8 mouse cellular contexts compared by ENCODE assay signal in the genomic region with DNA sequence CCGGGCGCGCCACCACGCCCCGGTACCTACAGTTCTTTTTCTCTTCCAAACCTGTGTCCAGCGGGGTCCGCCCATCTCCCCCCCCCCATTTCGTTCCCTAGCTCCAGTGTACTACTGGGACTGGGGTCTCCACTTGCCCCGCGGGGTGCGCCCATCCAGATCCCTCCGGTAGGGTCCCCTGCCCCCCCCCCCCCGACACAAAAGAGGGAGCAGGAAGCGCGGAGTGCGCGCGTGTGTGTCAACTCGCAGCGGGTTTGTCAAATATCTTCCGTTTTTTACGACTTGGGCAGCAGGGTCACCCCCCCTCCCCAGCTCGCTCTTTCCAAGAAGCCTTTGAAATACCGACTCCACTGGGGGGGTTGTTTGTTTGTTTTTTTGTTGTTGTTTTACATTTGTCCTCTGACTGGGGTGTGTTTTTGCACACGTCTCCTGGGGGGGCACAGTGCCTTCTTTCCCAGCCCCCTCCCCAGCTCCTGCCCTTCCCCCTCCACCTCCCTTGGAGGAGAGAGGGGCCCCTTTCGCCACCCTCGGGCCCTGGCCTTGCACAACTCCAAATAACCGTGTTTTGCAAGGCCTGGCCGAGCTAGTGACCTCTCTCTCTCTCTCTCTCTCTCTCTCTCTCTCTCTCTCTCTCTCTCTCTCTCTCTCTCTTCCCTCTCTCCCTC. TPM values are rescaled to one million over a fixed set of nuclear protein-coding genes. Genes with fewer than 3 reads are reported as not detected.
A peak's percentile ranks its signal among the peaks of the same experiment; 100 is the strongest.
DNase-seq lines count a peak whose midpoint lies in the region; ATAC-seq lines count a peak whose summit lies in the region.

No protein-coding gene starts in this region.

- H3K27me3 ChIP-seq in heart, embryonic 11.5 days (ENCODE audit: control insufficient read depth, insufficient read depth, low read length), result peaks cover 6% of the 10 kb centered on the region
- H3K27me3 ChIP-seq in forebrain, embryonic 16.5 days (replicated peaks; ENCODE audit: control insufficient read depth, insufficient read depth, low read length), result peaks cover 3% of the 10 kb centered on the region
- H3K27me3 ChIP-seq in limb, embryonic 11.5 days (ENCODE audit: control insufficient read depth, insufficient read depth, low read length), result peaks cover 2% of the 10 kb centered on the region; the same call in 1 of the 2 replicates
- peaks cover 16% of the 10 kb centered on the region for H3K27me3 ChIP-seq in midbrain, embryonic 10.5 days (ENCODE audit: low read depth, poor library complexity, severe bottlenecking)

- no peaks in the 10 kb centered on the region for H3K9me3 ChIP-seq in heart, embryonic 11.5 days (replicated peaks; ENCODE audit: control insufficient read depth, low read length)
- no peaks in the 10 kb centered on the region for H3K9me3 ChIP-seq in forebrain, embryonic 16.5 days (ENCODE audit: control insufficient read depth, low read length)
- H3K9me3 ChIP-seq in limb, embryonic 11.5 days (ENCODE audit: control insufficient read depth, low read length), result no peaks in the 10 kb centered on the region
- no peaks in the 10 kb centered on the region for H3K9me3 ChIP-seq in midbrain, embryonic 10.5 days (replicated peaks)

- H3K27ac ChIP-seq in heart, embryonic 11.5 days (ENCODE audit: low read depth, low read length), result peak overlapping the region; percentile 98
- H3K27ac ChIP-seq in forebrain, embryonic 16.5 days (ENCODE audit: low read length), result peak overlapping the region; percentile 81
- H3K27ac ChIP-seq in limb, embryonic 11.5 days (replicated peaks; ENCODE audit: low read depth, low read length), result peak overlapping the region; percentile 91
- peak overlapping the region; percentile 95 for H3K27ac ChIP-seq in midbrain, embryonic 10.5 days (replicated peaks)

- no peak for ATAC-seq in heart, embryonic 11.5 days (replicated peaks; ENCODE audit: insufficient number of reproducible peaks, low FRiP score, low TSS enrichment)
- ATAC-seq in forebrain, embryonic 16.5 days, result peak; percentile 4; the same call in 1 of the 2 replicates
- ATAC-seq in limb, embryonic 11.5 days (ENCODE audit: insufficient number of reproducible peaks, low FRiP score, low TSS enrichment, low read depth), result no peak

- intact Hi-C loops in heart, postnatal 14 days (cut with DNase I), result no loop called here

- H3K4me1 ChIP-seq in heart, embryonic 11.5 days (ENCODE audit: control insufficient read depth, insufficient read depth, low read length), result peaks cover 43% of the 10 kb centered on the region
- peaks cover 22% of the 10 kb centered on the region for H3K4me1 ChIP-seq in forebrain, embryonic 16.5 days (replicated peaks; ENCODE audit: control insufficient read depth, insufficient read depth, low read length)
- peaks cover 41% of the 10 kb centered on the region for H3K4me1 ChIP-seq in limb, embryonic 11.5 days (ENCODE audit: control insufficient read depth, insufficient read depth, low read length)
- H3K4me1 ChIP-seq in midbrain, embryonic 10.5 days, result peaks cover 81% of the 10 kb centered on the region

- H3K4me2 ChIP-seq in heart, embryonic 11.5 days, result peak overlapping the region; percentile 90
- H3K4me2 ChIP-seq in forebrain, embryonic 16.5 days (ENCODE audit: low read length), result peak overlapping the region; percentile 89
- peak overlapping the region; percentile 81 for H3K4me2 ChIP-seq in limb, embryonic 11.5 days (ENCODE audit: low read depth, severe bottlenecking)

- peak overlapping the region; percentile 98 for H3K4me3 ChIP-seq in heart, embryonic 11.5 days (ENCODE audit: low read depth, low read length)
- peak overlapping the region; percentile 97 for H3K4me3 ChIP-seq in forebrain, embryonic 16.5 days (replicated peaks; ENCODE audit: low read length)
- peak overlapping the region; percentile 98 for H3K4me3 ChIP-seq in limb, embryonic 11.5 days (ENCODE audit: low read depth, low read length)
- H3K4me3 ChIP-seq in midbrain, embryonic 10.5 days, result peak overlapping the region; percentile 98

- H3K36me3 ChIP-seq in heart, embryonic 11.5 days (ENCODE audit: control insufficient read depth, insufficient read depth, low read length), result peaks cover 10% of the 10 kb centered on the region; the same call in 1 of the 2 replicates
- H3K36me3 ChIP-seq in forebrain, embryonic 16.5 days (ENCODE audit: control insufficient read depth, insufficient read depth), result no peaks in the 10 kb centered on the region
- peaks cover 7% of the 10 kb centered on the region; the same call in 1 of the 2 replicates for H3K36me3 ChIP-seq in limb, embryonic 11.5 days (ENCODE audit: control insufficient read depth, insufficient read depth, low read length)
- H3K36me3 ChIP-seq in midbrain, embryonic 10.5 days, result peaks cover 31% of the 10 kb centered on the region

- peak overlapping the region; percentile 96 for H3K9ac ChIP-seq in heart, embryonic 11.5 days (ENCODE audit: low read depth, low read length)
- H3K9ac ChIP-seq in forebrain, embryonic 16.5 days (replicated peaks; ENCODE audit: low read depth, low read length), result peak overlapping the region; percentile 85
- H3K9ac ChIP-seq in limb, embryonic 11.5 days (ENCODE audit: low read length), result peak overlapping the region; percentile 95

- WGBS in heart, embryonic 11.5 days (ENCODE audit: insufficient replicate concordance), result 0% methylated on average over 29 of the region's 29 CpGs
- WGBS in forebrain, embryonic 16.5 days, result under 1% methylated on average over 28 of the region's 29 CpGs
- WGBS in limb, embryonic 11.5 days, result under 1% methylated on average over 28 of the region's 29 CpGs
- WGBS in midbrain, embryonic 10.5 days, result under 1% methylated on average over 29 of the region's 29 CpGs

- DNase-seq in heart, postnatal 14 days, result no peak
- peak; percentile 71 for DNase-seq in adrenal gland, postnatal 10 days
- peak; percentile 76 for DNase-seq in limb, embryonic 11.5 days (ENCODE audit: low spot score)
- DNase-seq in midbrain, embryonic 10.5 days (ENCODE audit: low spot score), result peak; percentile 70
- DNase-seq in thymus, postnatal 4 days, result peak; percentile 56
- DNase-seq in c-Kit-positive CD71-positive TER-119-positive erythroid progenitor cells, embryonic 14.5 days (ENCODE audit: low spot score), result no peak

RNA-seq across cellular contexts. Expression of gene Arid3a, which starts 1.3 kb away (rescaled TPM):
- polyA plus RNA-seq in heart, embryonic 11.5 days (2014; fragmentation: Nextera tagmentation; extraction: Ambion mirVana), result 4.3 and 12.7 TPM in 2 replicates
- total RNA-seq in heart, postnatal 14 days (2021), result 1 to 10 TPM; 2.2 to 2.6 TPM
- 1 to 10 TPM; 6.3 to 8.1 TPM for total RNA-seq in adrenal gland, postnatal 10 days (2021)
- polyA plus RNA-seq in forebrain, embryonic 16.5 days (2015; fragmentation: Nextera tagmentation; extraction: Ambion mirVana), result 2.4 and 3.5 TPM in 2 replicates
- polyA plus RNA-seq in limb, embryonic 11.5 days (2014; fragmentation: Nextera tagmentation; extraction: Ambion mirVana), result 11.8 and 12.9 TPM in 2 replicates
- 12.5 and 13.4 TPM in 2 replicates for polyA plus RNA-seq in midbrain, embryonic 10.5 days (2016; fragmentation: Nextera tagmentation; extraction: Ambion mirVana)

RNA-seq across cellular contexts. Expression of gene R3hdm4, which starts 7.2 kb away (rescaled TPM):
- 87.6 and 89.2 TPM in 2 replicates for polyA plus RNA-seq in heart, embryonic 11.5 days (2014; fragmentation: Nextera tagmentation; extraction: Ambion mirVana)
- total RNA-seq in heart, postnatal 14 days (2021), result 10 to 100 TPM; 81.8 to 93.4 TPM
- 10 to 100 TPM; 78.9 to 93.6 TPM for total RNA-seq in adrenal gland, postnatal 10 days (2021)
- 289 and 309 TPM in 2 replicates for polyA plus RNA-seq in forebrain, embryonic 16.5 days (2015; fragmentation: Nextera tagmentation; extraction: Ambion mirVana)
- polyA plus RNA-seq in limb, embryonic 11.5 days (2014; fragmentation: Nextera tagmentation; extraction: Ambion mirVana), result 133 and 138 TPM in 2 replicates
- 126 and 154 TPM in 2 replicates for polyA plus RNA-seq in midbrain, embryonic 10.5 days (2016; fragmentation: Nextera tagmentation; extraction: Ambion mirVana)

RNA-seq across cellular contexts. Expression of gene Kiss1r, which starts 11.4 kb away (rescaled TPM):
- 0.15 and 0.31 TPM in 2 replicates for polyA plus RNA-seq in heart, embryonic 11.5 days (2014; fragmentation: Nextera tagmentation; extraction: Ambion mirVana)
- under 1 TPM; 0.41 to 0.43 TPM for total RNA-seq in heart, postnatal 14 days (2021)
- 1 to 10 TPM in 1 of 2 experiments, under 1 TPM in 1; 0.69 to 1.8 TPM for total RNA-seq in adrenal gland, postnatal 10 days (2021)
- polyA plus RNA-seq in forebrain, embryonic 16.5 days (2015; fragmentation: Nextera tagmentation; extraction: Ambion mirVana), result 2.7 and 3.6 TPM in 2 replicates
- polyA plus RNA-seq in limb, embryonic 11.5 days (2014; fragmentation: Nextera tagmentation; extraction: Ambion mirVana), result 0.21 and 0.34 TPM in 2 replicates
- polyA plus RNA-seq in midbrain, embryonic 10.5 days (2016; fragmentation: Nextera tagmentation; extraction: Ambion mirVana), result 1.0 and 1.2 TPM in 2 replicates

RNA-seq across cellular contexts. Expression of gene Gm26602, which starts 17.5 kb away (rescaled TPM):
- polyA plus RNA-seq in heart, embryonic 11.5 days (2014; fragmentation: Nextera tagmentation; extraction: Ambion mirVana), result 8.1 TPM in 1 of 2 replicates, not detected in the other
- total RNA-seq in heart, postnatal 14 days (2021), result not detected
- total RNA-seq in adrenal gland, postnatal 10 days (2021), result not detected
- polyA plus RNA-seq in forebrain, embryonic 16.5 days (2015; fragmentation: Nextera tagmentation; extraction: Ambion mirVana), result 17.7 and 36.3 TPM in 2 replicates
- polyA plus RNA-seq in limb, embryonic 11.5 days (2014; fragmentation: Nextera tagmentation; extraction: Ambion mirVana), result 6.7 TPM in 1 of 2 replicates, not detected in the other
- polyA plus RNA-seq in midbrain, embryonic 10.5 days (2016; fragmentation: Nextera tagmentation; extraction: Ambion mirVana), result 2.0 and 5.5 TPM in 2 replicates

RNA-seq across cellular contexts. Expression of gene Med16, which starts 19.4 kb away (rescaled TPM):
- 30.9 and 32.0 TPM in 2 replicates for polyA plus RNA-seq in heart, embryonic 11.5 days (2014; fragmentation: Nextera tagmentation; extraction: Ambion mirVana)
- total RNA-seq in heart, postnatal 14 days (2021), result 10 to 100 TPM; 48.3 to 51.5 TPM
- 10 to 100 TPM; 48.1 to 50.8 TPM for total RNA-seq in adrenal gland, postnatal 10 days (2021)
- 53.8 and 54.0 TPM in 2 replicates for polyA plus RNA-seq in forebrain, embryonic 16.5 days (2015; fragmentation: Nextera tagmentation; extraction: Ambion mirVana)
- 43.1 and 43.8 TPM in 2 replicates for polyA plus RNA-seq in limb, embryonic 11.5 days (2014; fragmentation: Nextera tagmentation; extraction: Ambion mirVana)
- polyA plus RNA-seq in midbrain, embryonic 10.5 days (2016; fragmentation: Nextera tagmentation; extraction: Ambion mirVana), result 69.8 and 70.8 TPM in 2 replicates

Comparison
In these comparisons a context has a peak if more than half of its experiments do, and no peak if none do; other contexts are left out.
1. DNase-seq: peak in adrenal gland, postnatal 10 days (single experiment), limb, embryonic 11.5 days (single experiment), midbrain, embryonic 10.5 days (single experiment) and thymus, postnatal 4 days (single experiment); none in heart, postnatal 14 days (0 of 2) and c-Kit-positive CD71-positive TER-119-positive erythroid progenitor cells, embryonic 14.5 days (single experiment).
2. Peak in every context shown above with its lines, with median percentiles within 50 percentile points of each other: H3K27ac ChIP-seq, H3K4me2 ChIP-seq, H3K4me3 ChIP-seq and H3K9ac ChIP-seq.